Mouse (Mus musculus): ENCODE measurements around the gene Tnip2.

Gene Tnip2

GRCm38 (mm10) chr5:34461294-34461693, 52.5 kb downstream of the Tnip2 start:
- DNase-seq (ENCODE audit: low spot score in 2 of 2): no peak

DNA sequence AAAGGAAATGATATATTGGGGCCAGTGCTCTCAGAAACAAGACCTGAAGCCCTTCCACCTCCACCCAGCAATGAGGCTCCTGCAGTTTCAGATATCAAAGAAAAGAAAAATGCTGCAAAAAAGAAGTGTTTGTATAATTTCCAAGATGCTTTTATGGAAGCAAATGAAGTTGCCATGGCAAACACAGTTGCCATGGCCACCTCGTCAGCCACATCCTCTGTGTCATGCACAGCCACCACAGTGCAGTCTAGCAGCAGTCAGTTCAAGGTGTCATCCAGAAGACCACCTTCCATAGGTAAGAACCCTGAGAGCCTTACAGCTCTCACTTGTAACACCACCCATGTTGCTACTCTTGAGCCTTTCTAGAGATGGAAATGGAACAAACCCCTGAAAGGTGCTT, 54.8 kb downstream of the Tnip2 start:
- no peak for DNase-seq (ENCODE audit: low spot score in 2 of 2)

DNA sequence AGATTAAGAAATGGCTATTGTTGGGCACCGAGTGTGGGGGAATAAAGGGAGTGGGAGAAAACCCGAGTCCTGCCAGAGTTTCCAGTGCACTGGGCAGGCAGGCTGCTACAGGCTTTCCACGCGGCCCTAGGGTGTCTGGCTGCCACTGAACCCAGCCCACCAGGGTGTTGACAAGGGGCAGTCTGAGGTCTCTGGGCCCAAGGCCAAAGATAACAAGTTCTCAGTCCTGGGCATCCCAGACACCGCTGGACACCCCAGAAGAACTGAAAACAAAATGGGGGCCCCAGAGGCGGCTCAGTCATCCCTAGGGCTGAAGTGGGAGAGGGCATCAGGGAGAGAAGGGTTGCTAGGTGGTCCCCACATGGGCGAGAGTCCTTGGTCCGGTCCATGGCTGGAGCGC, 67.6 kb downstream of the Tnip2 start:
- no peak for DNase-seq (ENCODE audit: low spot score in 2 of 2)

All from right cerebral cortex, postnatal 36 days (tissue).